Mouse (Mus musculus) right cerebral cortex, adult 2 months (tissue): ENCODE results near the gene N4bp2.
A peak's percentile ranks its signal among the peaks of the same experiment; 100 is the strongest.
"Not testable (repeated sequence)": the region's sequence is repeated elsewhere in the genome, so short reads cannot be mapped to it uniquely, and the experiment has no call there.

Source experiments
- DNase-seq, 2 experiments: peaks; one replicate each; pipeline ENCODE4 v3.0.0; 2021 to 2022; ENCODE audit warnings: low spot score in 2 of 2

N4bp2 gene

DNA sequence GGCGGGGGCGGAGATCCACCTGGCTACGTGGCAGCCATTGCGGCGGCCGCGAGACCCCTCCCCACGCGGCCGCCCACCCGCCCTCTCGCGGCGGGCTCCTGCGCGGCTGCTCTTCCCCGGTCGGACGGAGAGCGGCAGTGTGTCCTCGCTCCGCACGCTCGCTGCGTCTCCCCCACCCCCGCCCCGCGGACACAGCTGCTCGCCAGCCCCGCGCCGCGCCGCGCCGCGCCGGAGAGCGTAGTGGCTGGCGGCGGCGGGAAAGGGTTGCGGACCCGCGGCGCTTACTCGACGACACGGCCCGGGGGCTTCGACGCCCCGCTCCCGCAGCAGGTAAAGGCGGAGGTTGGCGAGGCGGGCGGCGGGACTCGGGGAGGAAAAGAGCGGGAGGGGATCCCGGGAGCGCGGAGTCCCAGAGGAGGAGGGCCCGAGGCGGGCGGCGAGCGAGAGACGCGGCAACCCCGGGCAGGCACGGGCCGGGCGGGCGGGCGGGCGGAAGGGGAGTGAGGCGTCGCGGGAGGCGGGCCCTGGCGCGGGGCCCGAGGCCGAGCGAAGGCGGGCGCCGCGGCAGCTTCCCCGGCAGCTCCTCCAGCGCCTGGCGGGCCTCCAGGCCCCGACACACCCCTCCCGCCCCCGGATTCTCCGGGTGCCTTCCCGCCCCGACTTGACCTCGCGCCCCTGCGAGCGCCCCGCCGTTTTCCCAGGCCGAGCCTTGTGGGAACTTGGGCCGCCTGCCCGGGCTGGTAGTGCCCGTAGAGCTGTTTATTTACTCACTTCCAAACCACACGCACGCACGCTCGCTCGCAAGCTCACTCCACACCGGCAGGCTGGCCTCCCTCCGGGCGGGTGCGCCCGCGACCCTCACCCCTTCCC lies 830 bp downstream of the N4bp2 start:
- DNase-seq: peak; percentile 53 to 68

DNA sequence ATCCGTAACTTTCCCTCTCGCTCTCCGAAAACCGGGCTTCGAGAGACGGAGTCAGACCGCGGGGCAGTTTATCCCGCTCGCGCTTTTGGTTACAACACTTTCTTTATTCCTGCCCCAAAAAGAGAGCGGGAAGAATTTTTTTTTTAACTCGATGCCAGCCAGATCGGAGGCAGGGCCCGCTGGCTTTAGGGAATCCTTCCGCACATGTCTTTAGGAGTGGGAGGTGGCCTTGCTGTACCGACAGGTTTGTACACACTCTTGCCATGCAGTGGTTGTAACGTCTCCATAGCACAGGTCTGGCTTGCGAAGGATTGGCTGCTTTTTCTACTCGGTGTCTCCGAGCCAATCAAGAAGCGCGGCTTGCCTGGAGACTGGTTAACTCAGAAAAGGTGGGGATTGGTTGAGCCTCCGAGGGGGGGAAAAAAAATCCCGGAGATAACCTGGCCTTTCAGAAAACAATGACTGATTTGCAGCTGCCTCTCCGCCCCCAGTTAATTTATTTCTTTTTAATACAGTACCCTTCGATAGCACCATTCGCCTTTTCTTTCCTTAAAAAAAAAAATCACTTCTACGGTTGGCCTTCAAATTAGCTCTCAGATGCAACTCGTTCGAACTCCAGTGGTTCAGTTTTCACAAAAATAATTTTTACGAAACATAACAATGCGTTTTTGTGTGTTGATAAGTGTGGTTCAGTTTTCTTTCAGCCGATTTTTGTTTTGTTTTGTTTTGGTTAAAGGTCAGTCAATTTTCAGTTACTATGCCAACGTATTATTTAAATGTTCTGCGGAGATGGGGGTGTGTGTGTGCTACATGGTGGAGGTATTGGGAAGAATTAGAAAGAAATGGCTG lies 1.7 kb downstream of the N4bp2 start:
- DNase-seq: peak; percentile 89 to 90

DNA sequence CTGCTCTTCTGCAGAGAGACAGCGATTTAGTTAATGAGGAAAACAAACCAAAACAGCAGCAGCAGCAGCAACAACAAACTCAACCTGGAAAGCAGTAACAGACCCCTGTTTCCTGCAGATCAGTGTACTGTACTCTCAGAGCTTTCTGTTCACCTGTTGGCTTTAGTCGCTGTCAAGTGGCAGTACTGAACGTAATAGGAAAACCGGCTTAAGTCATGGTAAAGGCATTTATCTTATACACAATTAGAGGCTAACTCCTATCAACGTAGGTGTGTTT lies 2.3 kb downstream of the N4bp2 start:
- DNase-seq: peak in 1 of 2 experiments; percentile 7

DNA sequence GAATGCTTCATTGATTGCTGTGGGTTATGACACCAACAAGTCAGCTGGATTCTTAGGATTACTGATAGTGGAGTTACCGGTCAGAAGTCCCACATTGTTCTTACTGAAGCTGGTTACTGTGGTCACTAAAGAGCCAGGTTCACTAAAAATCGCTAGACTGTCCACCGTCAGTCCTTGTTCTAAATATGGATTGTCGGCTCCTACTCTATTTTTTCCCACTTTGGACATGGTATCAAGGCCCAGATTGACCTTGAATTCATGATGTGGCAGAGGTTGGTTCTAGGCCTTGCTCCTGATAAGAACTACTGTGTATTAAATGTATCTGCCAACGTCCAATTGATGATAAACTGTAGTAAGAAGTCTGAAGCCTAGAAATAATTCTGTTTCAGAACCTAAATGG lies 4.7 kb downstream of the N4bp2 start:
- DNase-seq: no peak

DNA sequence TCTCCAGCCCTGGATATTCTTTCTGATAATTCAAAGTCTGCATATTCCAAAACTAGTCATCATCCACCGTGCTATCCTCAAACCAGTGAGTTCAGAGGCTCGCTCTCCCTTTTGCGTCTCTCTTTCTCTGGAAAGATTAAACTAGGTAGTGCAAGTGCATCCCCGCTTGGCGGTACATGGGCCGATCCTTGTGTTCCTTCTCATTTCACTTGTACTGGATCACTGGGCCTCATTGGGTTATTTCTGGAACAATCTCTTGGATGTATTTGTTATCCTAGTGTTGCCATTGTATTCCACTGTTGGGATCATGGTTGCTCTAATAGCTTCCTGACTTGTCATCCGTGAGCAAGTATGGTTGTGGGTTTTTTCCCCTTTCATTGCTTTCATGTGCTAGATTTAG lies 6.7 kb downstream of the N4bp2 start:
- no peak for DNase-seq

DNA sequence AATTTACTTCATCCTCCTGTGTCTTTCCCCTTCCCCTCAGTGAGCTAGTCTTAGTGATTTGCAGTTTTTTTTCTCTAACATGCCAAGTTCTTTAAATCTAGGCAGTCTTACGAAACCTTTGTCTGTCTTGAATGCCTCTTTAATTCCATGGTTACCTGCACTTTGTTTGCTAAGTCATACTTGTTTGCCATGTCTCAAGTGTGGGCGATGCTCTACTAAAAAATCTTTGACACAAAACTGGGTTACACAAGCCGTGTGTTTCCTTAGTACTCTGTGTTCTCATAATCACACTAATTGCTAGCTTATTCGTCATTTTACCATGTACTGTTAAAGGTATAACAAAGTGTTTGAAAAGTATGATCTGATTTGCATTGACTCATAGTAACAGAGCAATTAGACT lies 7.2 kb downstream of the N4bp2 start:
- DNase-seq: no peak

DNA sequence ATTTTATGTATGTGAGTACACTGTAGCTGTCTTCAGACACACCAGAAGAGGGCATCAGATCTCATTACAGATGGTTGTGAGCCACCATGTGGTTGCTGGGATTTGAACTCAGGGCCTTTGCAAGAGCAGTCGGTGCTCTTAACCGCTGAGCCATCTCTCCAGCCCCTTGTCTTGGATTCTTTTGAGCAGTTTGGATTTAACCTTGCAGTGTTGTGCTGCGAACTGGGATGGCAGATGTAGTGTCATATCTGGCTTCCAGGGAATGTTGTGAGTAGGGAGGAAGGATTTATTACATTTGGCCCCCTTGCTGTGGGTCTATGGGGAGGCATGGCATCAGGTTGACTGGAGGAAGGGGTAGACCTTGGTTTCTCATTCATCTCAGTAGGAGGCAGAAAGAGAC lies 10.6 kb downstream of the N4bp2 start:
- not testable (repeated sequence) for DNase-seq

DNA sequence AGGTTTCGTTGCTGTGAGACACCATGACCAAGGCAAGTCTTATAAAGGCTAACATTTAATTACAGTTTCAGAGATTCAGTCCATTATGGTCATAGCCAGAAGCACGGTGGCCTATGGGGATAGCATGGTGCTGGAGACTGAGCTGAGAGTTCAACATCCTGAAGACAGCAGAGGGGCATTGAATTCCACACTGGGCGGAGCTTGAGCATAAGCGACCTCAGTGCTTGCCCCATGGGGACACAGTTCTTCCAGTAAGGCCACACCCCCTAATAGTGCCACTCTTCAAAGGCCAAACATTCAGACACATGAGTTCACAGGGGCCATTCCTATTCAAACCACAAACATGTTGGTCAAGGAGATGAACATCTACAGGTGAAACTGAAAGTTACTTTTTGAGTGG lies 12.8 kb downstream of the N4bp2 start:
- no peak for DNase-seq

DNA sequence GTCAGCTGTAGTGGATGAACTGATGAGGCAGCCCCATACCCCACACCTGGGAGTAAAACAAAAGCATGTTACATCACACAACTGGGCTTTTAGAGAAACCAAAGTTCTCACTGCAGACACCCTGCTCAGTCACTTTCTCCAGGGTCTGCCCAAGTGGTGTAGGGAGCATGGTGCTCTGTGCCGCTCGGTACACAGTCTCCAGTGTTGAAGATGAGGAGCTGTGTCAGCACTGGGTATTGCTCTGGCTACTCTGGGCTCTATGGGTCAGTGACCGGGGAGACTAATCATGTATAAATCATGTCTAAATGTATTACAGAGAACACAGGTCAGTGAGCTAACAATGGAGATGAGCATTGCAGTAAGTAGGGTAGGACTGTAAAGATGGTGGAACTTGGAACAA lies 13.6 kb downstream of the N4bp2 start:
- DNase-seq: no peak

DNA sequence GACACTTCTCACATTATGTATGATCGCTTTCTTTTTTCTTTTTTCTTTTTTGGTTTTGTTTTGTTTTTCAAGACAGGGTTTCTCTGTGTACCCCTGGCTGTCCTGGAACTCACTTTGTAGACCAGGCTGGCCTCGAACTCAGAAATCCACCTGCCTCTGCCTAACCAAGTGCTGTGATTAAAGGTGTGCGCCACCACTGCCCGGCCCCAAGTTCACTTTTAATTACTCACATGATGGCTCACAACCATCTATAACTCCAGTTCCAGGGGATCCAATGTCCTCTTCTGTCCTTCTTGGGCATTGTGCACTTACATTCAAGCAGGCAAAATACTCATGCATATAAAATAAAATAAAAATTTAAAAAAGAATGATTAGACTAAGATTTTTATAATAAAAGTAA lies 15.7 kb downstream of the N4bp2 start:
- not testable (repeated sequence) for DNase-seq

DNA sequence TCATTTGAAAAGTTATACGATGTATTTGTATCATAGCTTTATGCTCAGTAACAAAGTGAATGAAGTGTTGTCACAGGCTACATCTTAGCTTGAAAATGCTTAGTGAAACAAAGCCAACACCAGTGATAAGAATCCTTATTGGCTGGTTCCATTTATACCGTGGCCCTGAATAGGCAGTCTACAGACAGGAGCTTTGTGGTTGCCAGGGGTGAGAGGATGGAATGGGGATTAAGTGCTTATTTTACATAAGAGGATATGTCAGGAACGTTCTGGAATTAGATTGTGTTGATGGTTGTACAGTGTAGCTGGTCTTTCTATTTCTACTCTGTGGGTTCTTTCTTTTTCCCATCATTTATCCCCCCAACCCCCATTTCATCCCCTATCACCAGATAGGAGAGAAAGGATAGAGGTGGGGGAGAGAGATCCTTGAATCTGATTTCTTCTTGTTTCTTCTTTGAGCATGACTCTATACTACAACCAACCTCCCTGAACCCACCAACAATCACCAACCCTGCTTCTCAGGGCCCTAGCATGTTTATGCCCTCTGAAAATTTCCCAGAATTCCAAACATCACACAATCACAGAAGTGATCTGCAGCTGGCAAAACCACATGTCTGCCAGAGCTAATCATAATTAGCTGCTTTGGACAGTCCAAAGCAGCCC lies 16.2 kb downstream of the N4bp2 start:
- DNase-seq: no peak

DNA sequence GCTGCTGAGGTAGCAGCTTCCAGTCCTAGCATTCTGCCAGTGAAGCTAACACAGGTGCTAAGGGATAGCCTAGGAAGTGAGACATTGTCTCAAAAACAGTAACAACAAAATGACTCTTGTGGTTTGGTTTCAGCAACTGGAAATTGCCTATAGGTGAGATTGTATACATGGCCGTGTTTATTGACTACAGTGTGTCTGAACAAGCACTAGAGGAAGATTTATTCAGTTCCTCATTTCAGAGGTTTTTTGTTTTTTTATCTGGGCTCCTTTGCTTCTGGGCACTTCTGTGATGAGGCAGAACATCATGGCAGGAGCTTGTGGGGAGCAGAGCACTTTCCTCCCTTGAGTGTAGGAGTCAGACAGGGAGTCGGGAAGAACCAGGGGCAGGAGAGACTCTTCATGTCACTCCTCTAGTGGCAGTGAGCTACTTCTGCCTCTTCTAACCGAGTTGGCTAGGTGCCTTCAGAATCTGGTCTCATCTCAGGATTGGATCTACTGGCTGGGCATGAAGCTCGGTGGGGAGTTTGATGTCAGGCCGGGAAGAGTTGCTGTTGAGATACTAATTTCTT lies 17.9 kb downstream of the N4bp2 start:
- DNase-seq: no peak

DNA sequence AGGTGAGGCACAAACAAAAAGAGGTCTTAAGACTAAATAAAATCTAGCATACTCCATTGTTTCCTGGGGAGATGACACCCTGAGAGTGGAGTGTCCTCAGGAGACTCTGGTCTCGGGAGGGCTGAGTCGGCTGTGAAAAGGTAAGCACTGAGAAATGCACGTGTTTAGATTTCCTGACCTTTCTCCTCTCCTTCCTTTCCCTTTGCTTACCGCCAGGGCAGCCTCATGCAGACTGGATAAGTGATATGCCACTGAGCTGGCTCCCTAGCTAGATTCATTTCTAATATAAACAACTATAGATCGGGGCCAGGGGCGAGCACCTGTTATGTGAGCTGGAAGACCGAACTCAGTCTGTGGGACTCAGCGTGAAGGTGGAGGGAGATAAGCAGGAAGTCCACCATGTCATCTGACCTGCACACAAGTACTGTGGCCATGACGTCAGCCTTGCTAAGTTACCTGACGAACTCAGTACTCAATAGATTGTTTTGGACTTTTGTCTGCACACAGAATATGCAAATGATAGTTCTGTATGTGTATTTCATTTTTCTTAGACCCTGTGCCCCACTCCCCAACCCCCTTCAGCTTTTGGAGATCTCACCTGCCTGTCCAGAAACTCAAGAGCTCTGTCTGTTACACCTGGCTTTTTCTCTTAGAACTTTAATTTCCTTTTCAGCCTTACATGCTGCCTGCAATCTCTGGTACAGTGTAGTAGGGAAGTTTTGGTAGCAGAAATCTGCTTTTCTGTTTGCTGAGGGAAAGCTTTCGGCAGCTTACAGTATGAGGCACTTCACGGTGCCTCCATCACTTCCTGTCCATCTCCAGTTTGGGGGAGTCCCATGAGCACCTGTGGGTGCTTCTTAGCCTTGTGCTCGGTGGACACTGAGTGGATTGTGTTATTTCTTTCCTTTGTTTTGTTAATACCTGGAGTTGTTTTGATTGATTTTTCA lies 18.7 kb downstream of the N4bp2 start:
- no peak for DNase-seq

DNA sequence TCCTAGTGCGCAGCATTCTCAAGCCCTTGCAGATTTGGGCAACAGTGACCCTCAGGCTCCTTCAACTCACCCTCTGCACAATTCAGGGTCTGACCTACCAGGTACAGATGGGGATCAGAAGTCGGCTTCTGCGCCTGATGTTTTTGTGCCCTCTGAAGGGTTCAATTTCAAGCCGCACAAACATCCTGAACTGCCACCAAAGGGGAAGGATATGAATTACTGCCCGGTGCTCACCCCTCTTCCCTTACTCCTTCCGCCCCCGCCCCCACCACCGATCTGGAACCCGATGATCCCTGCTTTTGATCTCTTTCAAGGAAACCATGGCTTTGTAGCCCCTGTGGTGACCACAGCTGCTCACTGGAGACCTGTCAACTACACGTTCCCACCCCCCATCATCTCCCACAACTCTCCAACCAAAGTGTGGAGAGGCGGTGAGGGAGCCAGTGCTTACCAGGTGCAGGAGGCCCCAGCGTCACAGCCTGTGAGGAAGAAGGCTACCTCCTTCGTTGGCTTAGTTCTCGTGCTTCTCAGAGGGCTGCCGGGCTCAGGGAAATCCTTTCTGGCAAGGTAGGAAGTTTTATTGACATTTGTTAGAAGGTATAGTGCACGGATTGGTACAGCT lies 27.4 kb downstream of the N4bp2 start:
- no peak for DNase-seq

DNA sequence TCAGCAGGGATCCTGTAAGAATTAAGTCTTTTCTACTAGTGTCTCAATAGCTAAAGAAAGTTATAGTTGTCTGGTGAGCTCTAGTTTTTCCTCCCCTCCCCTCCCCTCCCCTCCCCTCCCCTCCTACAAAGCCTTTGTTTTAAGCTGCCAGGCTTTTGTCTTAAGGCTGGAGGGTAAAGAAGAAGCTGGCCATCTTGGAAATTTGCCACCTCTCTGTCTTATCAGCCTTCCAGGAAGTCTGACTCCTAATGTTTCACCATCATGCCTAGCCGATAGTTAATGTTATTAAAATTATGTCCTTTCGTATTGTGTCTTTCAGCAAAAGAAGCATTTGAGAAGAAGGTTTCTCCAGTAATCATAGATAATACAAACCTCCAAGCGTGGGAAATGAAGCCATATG lies 30.9 kb downstream of the N4bp2 start:
- no peak for DNase-seq

DNA sequence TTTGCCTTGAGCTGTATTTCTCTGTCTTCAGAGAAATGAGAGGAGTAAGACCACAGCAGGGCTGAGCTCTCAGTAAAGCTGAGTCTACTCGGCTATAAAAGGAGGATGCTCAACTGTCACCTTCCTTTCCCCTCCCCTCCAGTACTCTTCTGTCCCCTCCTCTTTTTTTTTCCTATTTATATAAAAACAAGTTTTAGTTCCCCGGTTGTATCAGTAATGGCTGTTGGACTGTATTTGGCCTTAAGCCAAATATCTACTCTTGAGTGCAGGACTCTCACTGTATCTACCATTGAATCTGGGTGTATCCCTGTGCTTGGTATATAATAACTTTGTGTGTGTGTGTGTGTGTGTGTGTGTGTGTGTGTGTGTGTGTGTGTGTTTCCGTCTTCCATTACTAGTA lies 31.4 kb downstream of the N4bp2 start:
- no peak for DNase-seq

DNA sequence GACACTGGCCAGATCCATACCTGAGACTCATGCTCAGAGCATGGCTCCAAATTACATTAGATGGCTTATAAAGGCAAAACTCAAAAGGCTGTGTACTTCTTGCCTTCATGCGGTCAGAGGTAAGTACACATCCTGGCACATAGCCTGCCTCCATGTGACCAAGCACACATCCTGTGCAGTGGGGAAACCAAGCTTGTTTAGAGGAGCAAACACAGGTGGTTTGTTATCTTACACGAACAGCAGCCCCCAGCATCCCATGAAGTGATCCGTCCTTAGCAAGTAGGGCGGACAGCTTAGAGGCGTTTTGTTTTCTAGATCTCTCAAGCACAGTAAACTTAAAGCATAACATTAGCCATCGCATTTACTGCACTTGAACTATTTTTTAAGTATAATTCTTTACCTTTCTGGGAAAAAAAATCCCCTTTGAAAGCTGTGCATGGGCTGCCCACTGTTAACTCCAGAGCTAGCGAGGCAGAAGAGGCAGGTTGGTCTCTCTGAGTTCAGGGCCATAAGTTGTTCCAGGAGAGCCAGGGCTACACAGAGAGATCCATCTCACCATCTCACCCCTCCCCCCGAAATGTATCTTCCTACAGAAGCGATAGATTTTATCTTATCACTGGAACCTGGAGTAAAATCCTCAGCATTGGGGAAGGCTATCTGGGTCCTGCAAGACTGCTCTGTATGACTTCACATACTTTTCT lies 32.1 kb downstream of the N4bp2 start:
- DNase-seq: no peak

DNA sequence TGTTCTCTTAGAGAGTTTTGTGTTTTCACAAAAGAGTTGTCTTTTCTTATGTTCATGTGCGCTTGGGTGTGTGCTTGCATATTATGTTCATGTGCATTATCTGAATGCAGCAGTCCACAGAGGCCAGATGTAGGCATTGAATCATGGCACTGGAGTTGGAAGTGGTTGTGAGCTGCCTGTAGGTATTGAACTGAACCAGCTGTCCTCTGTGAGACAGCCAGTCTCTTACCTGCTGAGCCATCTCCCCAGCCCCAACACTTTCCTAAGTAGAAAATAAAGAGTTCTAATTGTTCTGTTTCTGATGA lies 32.6 kb downstream of the N4bp2 start:
- no peak for DNase-seq

DNA sequence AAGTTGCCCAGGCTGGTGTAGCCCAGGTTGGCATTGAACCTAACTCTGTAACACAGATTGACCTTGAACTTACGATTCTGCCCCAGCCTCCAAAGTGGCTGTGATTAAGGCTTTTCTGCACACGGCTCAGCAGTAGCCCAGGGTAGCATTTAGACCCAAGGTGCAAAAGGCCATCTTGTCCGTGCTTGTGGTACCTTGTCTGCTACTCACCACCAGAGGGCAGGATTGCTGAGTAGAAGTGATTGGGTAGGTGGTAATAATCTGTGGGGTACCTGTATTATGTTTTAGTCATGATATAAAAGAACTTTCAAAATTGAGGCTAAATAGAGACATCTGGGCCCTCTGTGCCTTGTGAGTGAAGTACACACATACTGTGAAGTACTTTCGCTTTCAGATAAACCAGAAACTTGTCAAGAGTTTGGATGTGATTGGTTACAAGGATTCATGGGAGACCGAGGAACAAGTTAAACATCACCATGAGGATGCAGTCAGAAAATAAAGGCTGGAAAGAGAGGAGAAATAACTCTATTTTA lies 60.3 kb downstream of the N4bp2 start:
- DNase-seq: peak; percentile 22 to 34

DNA sequence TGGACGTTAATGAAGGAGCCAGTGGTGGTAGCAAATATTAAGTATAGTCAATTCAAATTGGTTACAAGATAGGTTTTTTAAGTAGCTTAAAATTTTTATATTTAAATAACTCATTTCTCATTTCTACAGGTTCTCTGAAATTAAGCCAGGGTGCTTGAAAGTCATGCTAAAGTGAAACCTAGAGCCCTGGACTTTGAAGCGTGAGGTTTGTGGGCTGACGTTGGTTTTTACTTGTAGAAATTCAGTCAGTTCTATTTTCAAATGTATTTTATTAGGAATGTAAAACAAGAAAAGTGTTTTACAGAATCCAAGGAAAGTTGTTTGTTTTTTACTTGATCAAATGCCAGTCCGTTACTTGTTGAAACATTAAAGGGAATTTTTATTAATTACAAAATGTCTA lies 63.2 kb downstream of the N4bp2 start:
- DNase-seq: no peak
